Mouse (Mus musculus) bone marrow, adult 2 months (tissue): Measurements from ENCODE around the gene Dnajc5g. TPM values are rescaled to one million over a fixed set of nuclear protein-coding genes. Genes with fewer than 3 reads are reported as not detected.

Experiments used
- H3K27ac ChIP-seq: fragments of 200-500 bp; 2 replicates; pipeline ENCODE4 v1.5.1; 2012; ENCODE audit warnings: low read depth, mild to moderate bottlenecking, control low read depth, inconsistent platforms, low read length; ENCODE audit not compliant: control insufficient read depth, poor library complexity, insufficient read depth
- H3K4me1 ChIP-seq: fragments of 200-500 bp; 2 replicates; pipeline ENCODE4 v1.6.1; 2011; ENCODE audit warnings: low read length; ENCODE audit not compliant: control insufficient read depth, insufficient read depth
- H3K4me3 ChIP-seq: fragments of 200-500 bp; replicated peaks from 2 replicates; pipeline ENCODE3; 2011; ENCODE audit warnings: mild to moderate bottlenecking, low read depth, low read length, control low read depth; ENCODE audit not compliant: control insufficient read depth
- CTCF ChIP-seq: fragments of 200-500 bp; IDR thresholded peaks from 2 replicates; pipeline ENCODE4 v1.5.1; 2011; ENCODE audit warnings: low read length, control low read depth; ENCODE audit not compliant: control insufficient read depth, insufficient read depth
- POLR2A ChIP-seq: fragments of 200-500 bp; IDR thresholded peaks from 2 replicates; pipeline ENCODE4 v1.6.1; 2011; ENCODE audit warnings: low read depth, mild to moderate bottlenecking, control low read depth, low read length, borderline replicate concordance; ENCODE audit not compliant: control insufficient read depth
- WGBS: fragments of 180-500 bp; shearing (Covaris S2); methylation state at CpG from one replicate; pipeline ENCODE4 v1.1.7; 2018; 5-methylcytosine and 5-hydroxymethylcytosine counted together
- polyA plus RNA-seq: library from polyadenylated mRNA; stranded (reverse); fragments of >200 nt; gene quantifications from 2 replicates; pipeline ENCODE4 v1.2.4, GENCODE M21; 2011; ENCODE audit warnings: low replicate concordance; ENCODE audit not compliant: missing spikeins, insufficient read depth, insufficient read length

The Dnajc5g gene
- polyA plus RNA-seq, 1 experiment: not detected

GRCm38 (mm10) chr5:31082355-31082754 is 23.7 kb upstream of the Dnajc5g start:
- WGBS: 10% methylated on average over 5 of the region's 5 CpGs
- TF ChIP-seq CTCF: peak; percentile 72
- no peak for TF ChIP-seq POLR2A
- Histone ChIP-seq H3K4me3 (no peak overlapping the region), H3K4me1 (no peaks in the 10 kb centered on the region), H3K27ac (no peak overlapping the region)

- Histone ChIP-seq H3K27ac (no peak overlapping the region), H3K4me1 (no peaks in the 10 kb centered on the region), H3K4me3 (no peak overlapping the region)
- TF ChIP-seq CTCF (no peak), POLR2A (no peak)
- 27% methylated on average over 12 of the region's 12 CpGs for WGBS
Observed at GRCm38 (mm10) chr5:31082935-31083625, 23.0 kb upstream of the Dnajc5g start.

DNA sequence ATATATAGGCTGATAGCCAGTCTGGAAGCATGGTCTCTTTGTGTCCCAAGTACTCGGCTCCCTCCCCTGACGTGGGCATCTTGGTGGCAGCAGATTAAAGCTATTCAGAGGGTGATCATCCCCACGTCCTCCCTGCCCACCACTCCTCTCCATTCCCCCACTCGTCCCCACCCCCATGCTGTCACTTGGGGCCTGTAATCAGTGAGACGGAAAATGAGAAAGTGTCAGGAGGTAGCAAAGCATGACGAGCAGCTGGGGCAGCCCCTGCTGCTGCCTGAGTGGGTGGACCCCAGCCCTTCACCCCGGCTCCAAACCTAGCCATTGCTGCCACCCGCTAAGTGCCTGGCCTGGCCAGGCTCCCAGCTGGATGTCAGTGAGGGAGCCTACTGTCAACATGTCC is 22.1 kb upstream of the Dnajc5g start:
- H3K4me3 ChIP-seq: no peak overlapping the region
- WGBS: 50% methylated on average over 8 of the region's 8 CpGs
- TF ChIP-seq POLR2A (no peak), CTCF (no peak)

GRCm38 (mm10) chr5:31086606-31087005 is 19.5 kb upstream of the Dnajc5g start:
- Histone ChIP-seq H3K4me1 (no peaks in the 10 kb centered on the region), H3K4me3 (no peak overlapping the region), H3K27ac (no peak overlapping the region)
- no peak for TF ChIP-seq CTCF
- 50% methylated on average over 7 of the region's 7 CpGs for WGBS

More for the DNA sequence above, 22.1 kb upstream of the Dnajc5g start:
- no peak overlapping the region for H3K27ac ChIP-seq
- H3K4me1 ChIP-seq: no peaks in the 10 kb centered on the region

DNA sequence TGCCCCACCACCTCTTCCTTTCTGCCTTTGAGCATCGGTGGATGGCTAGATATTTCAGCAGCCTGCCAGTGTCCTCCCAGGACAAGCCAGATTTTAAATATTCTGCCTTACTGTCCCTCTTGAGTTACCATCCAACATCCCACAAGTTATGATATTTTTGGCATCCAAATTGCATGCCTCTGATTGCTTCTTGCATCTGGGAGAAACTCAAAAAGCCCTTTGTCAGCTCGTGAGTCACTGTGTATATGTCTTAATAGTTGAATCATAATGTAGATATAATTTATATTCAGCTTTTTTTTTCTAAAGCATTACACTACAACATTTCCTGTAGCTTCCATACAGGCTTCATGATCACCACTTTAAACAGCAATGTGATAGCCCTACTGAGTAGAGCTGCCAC is 19.0 kb upstream of the Dnajc5g start:
- no peak overlapping the region for H3K27ac ChIP-seq
- H3K4me1 ChIP-seq: no peaks in the 10 kb centered on the region
- WGBS: 69% methylated on average over 2 of the region's 2 CpGs
- H3K4me3 ChIP-seq: no peak overlapping the region
- TF ChIP-seq POLR2A (no peak), CTCF (no peak)

- 9% methylated on average over 51 of the region's 53 CpGs for WGBS
- Histone ChIP-seq H3K4me1 (no peaks in the 10 kb centered on the region; the same call in 1 of the 2 replicates), H3K27ac (no peak overlapping the region), H3K4me3 (no peak overlapping the region)
- TF ChIP-seq CTCF (no peak), POLR2A (no peak)
Observed at GRCm38 (mm10) chr5:31092231-31092975, 13.7 kb upstream of the Dnajc5g start.

DNA sequence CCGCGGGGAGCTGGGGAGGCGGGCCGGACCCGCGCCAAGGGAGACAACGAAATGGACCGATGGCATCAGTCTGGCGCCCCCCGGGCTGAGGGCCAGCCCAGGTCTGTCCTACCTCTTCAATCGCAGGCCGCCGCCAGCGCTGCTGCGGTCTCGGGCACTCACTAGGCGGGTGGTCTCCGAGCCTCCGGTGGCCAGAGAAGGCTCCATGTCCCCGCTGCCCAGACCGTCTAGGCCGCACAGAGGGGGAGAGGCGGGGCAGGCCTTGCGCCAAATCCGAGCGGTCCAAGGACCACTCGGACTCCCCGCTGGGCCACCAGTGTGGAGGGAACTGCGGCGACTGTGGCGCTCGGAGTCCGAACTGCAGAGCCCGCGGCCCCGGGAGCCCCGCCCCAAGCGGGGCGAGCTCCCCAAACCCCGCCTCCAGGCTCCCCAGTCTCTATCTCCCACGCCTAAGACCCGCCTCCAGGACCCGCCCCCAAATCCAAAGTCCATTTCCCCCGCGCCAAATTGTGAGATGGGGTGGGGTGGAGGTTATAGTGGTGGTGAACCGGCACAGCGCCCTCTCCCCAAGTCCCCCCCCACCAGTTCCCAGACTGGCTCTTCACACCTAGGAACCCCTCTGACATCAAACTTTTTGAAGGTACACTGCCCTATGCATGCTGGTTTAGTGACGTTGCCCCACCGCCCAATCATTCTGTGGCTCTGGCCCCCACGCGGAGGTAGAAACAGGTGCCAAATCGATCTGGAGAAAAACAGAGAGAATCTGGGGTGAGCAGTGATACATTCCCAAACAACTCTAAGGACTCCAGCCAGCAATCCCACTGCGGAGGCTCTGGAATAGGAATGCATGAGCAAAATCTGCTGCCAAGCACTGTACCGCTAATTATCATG is 12.7 kb upstream of the Dnajc5g start:
- Histone ChIP-seq H3K4me3 (no peak overlapping the region), H3K4me1 (no peaks in the 10 kb centered on the region; the same call in 1 of the 2 replicates), H3K27ac (no peak overlapping the region; the same call in 1 of the 2 replicates)
- TF ChIP-seq POLR2A: no peak
- TF ChIP-seq CTCF: no peak
- 2% methylated on average over 52 of the region's 54 CpGs for WGBS
